Mouse (Mus musculus) testis, adult 2 months (tissue): Measurements from ENCODE around the gene C2. TPM values are rescaled to one million over a fixed set of nuclear protein-coding genes. Genes with fewer than 3 reads are reported as not detected.

Source experiments
- H3K27ac ChIP-seq: fragments of 200-500 bp; 2 replicates; pipeline ENCODE4 v1.5.1; 2012; ENCODE audit warnings: low read depth, low read length; ENCODE audit not compliant: control insufficient read depth, insufficient read depth
- H3K27me3 ChIP-seq: fragments of 200-500 bp; 2 replicates; pipeline ENCODE4 v1.6.1; 2012; ENCODE audit warnings: mild to moderate bottlenecking, low read length, moderate library complexity; ENCODE audit not compliant: control insufficient read depth, insufficient read depth
- H3K36me3 ChIP-seq: fragments of 200-500 bp; 2 replicates; pipeline ENCODE4 v1.6.1; 2012; ENCODE audit warnings: mild to moderate bottlenecking, low read length; ENCODE audit not compliant: control insufficient read depth, insufficient read depth
- H3K4me1 ChIP-seq: fragments of 200-500 bp; 2 replicates; pipeline ENCODE4 v1.6.1; 2012; ENCODE audit warnings: low read length; ENCODE audit not compliant: control insufficient read depth, insufficient read depth
- H3K4me3 ChIP-seq: fragments of 200-500 bp; 2 replicates; pipeline ENCODE4 v1.5.1; 2012; ENCODE audit warnings: low read depth, mild to moderate bottlenecking, low read length, moderate library complexity, mixed read lengths; ENCODE audit not compliant: control insufficient read depth
- CTCF ChIP-seq: fragments of 200-500 bp; IDR thresholded peaks from 2 replicates; pipeline ENCODE4 v1.5.1; 2012; ENCODE audit warnings: low read depth, mild to moderate bottlenecking, inconsistent platforms, low read length, moderate library complexity; ENCODE audit not compliant: control insufficient read depth, insufficient read depth, insufficient replicate concordance
- POLR2A ChIP-seq: fragments of 200-500 bp; IDR thresholded peaks from 2 replicates; pipeline ENCODE4 v1.6.1; 2012; ENCODE audit warnings: low read depth, mild to moderate bottlenecking, inconsistent platforms, low read length, moderate library complexity; ENCODE audit not compliant: control insufficient read depth
- polyA plus RNA-seq: library from polyadenylated mRNA; depleted of rRNA; stranded (reverse); fragments of >200 nt; gene quantifications from 2 replicates; pipeline ENCODE4 v1.2.3, GENCODE M21; 2012

C2 gene
- polyA plus RNA-seq, 1 experiment: 15.3 TPM

- Histone ChIP-seq H3K27me3 (no peaks in the 10 kb centered on the region), H3K27ac (0 out of 2 replicates have a peak within 1 kb of the TSS, but pooled peaks have one; percentile 57), H3K4me3 (peak within 1 kb of the TSS; percentile 72), H3K4me1 (peaks cover 14% of the 10 kb centered on the region), H3K36me3 (no peaks in the 10 kb centered on the region)
- TF ChIP-seq POLR2A (no peak), CTCF (no peak)
Observed at GRCm38 (mm10) chr17:34879336-34879879, 18.7 kb downstream of the C2 start, which contains the start of gene Zbtb12. Gene Zbtb12, plus strand, starts transcription at chr17:34879483.

DNA sequence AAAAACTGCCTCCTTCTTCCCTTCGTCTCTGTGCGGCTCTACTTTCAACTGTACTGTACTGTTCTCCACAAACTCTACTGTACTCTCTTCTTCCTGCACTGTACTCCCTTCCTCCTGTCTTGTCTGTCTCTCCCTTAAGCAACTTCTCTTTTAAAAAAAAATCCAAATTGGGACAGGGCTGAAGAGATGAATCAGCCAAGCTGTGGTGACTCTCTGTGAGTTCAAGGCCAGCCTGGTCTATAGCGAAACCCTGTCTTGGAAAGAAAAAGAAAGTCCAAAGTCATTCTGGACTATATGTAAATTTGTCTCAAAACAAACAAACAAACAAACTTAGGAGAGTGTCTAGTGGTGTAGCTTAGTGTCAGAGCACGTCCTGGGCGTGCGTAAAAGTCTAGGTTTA, 23.7 kb downstream of the C2 start:
- H3K36me3 ChIP-seq: no peaks in the 10 kb centered on the region
- no peaks in the 10 kb centered on the region for H3K27me3 ChIP-seq
- TF ChIP-seq POLR2A: no peak
- TF ChIP-seq CTCF: no peak
- no peak overlapping the region for H3K4me3 ChIP-seq
- H3K4me1 ChIP-seq: peaks cover 2% of the 10 kb centered on the region
- H3K27ac ChIP-seq: no peak overlapping the region

DNA sequence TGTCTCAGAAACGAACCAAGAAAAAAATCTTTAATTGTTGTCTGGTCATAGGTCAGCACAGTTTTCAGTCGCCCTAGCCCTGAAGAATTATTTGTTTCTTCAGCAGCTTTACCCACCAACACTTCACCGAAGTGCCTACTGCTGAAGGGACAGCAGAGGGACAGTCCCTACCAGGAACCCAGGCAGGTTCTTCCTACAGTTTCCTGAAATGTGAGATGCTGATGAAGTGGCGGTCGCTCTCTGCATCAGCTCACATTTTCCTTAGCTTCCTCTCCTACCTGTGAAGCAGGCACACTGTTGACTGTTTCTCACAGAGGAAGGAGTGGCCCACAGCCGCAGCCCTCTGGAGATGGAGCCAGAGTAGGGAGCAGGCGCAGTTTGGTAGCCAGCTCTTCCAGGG, 32.1 kb downstream of the C2 start:
- no peak overlapping the region for H3K27ac ChIP-seq
- H3K4me3 ChIP-seq: no peak overlapping the region
- no peaks in the 10 kb centered on the region for H3K36me3 ChIP-seq
- TF ChIP-seq CTCF: no peak
- H3K27me3 ChIP-seq: no peaks in the 10 kb centered on the region
- no peaks in the 10 kb centered on the region for H3K4me1 ChIP-seq

- no peak within 1 kb of the TSS for H3K27ac ChIP-seq
- H3K4me3 ChIP-seq: no peak within 1 kb of the TSS
- no peaks in the 10 kb centered on the region for H3K27me3 ChIP-seq
- no peaks in the 10 kb centered on the region for H3K4me1 ChIP-seq
- TF ChIP-seq POLR2A (no peak), CTCF (no peak)
- H3K36me3 ChIP-seq: no peaks in the 10 kb centered on the region
Observed at GRCm38 (mm10) chr17:34862416-34863081, 35.5 kb downstream of the C2 start, which contains the start of gene Cfb. Gene Cfb, minus strand, starts transcription at chr17:34862518.

DNA sequence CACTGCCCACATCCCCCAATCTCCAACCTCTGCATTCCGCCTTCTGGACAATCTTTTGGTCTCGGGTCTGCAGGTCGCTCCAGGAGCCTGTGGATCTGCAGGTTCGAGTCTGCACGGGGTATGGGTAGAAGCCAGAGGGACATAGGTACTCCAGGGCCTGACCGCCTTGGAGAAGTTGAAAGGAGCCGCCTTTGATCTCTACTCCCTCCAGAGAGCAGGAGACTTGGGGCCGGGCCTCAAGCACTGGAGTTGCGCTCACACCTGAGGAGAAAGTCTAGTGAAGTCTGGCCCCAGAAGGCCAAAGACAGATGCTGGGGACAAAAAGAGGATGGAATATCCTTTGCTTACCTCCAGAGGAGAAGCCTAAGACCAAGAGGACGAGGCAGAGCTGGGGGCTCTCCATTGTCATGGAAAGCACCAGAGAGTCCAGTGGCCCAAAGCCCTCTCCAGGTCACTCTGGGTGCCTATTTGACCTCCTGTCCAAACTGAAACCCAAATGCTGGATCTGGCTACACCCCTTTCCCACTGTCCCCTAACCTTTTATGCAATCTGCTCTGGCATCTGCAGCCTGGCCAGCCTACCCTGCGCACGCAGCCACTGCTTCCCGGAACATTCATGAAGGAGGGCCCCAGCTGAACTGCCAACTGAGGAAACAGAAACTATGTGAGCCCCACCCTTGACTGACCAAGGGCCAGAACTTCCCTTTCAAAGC, 36.2 kb downstream of the C2 start:
- TF ChIP-seq POLR2A: no peak
- TF ChIP-seq CTCF: no peak
- Histone ChIP-seq H3K27me3 (no peaks in the 10 kb centered on the region), H3K4me3 (no peak overlapping the region), H3K36me3 (no peaks in the 10 kb centered on the region), H3K27ac (no peak overlapping the region), H3K4me1 (no peaks in the 10 kb centered on the region)

DNA sequence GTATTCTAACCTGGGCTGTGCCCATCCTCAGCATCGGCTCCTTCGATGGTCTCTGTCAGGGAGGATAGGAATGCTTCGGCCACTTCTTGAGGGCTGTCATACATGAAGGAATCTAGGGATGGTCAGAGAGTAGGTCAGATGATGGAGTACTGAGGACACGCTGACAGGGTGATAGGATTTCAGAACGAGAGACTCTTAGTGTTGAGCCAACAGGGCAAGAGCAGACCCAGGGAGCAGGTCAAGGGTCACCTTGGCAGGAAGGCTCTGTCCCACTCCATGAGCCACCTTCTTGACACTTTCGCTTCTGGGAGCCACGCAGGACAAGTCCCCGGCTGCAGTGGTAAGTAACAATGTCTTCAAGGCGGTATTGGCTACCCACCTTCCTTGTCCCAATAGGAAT, 37.6 kb downstream of the C2 start:
- H3K4me1 ChIP-seq: no peaks in the 10 kb centered on the region
- TF ChIP-seq POLR2A (no peak), CTCF (no peak)
- H3K27me3 ChIP-seq: no peaks in the 10 kb centered on the region
- no peak overlapping the region for H3K4me3 ChIP-seq
- H3K36me3 ChIP-seq: no peaks in the 10 kb centered on the region
- H3K27ac ChIP-seq: no peak overlapping the region

DNA sequence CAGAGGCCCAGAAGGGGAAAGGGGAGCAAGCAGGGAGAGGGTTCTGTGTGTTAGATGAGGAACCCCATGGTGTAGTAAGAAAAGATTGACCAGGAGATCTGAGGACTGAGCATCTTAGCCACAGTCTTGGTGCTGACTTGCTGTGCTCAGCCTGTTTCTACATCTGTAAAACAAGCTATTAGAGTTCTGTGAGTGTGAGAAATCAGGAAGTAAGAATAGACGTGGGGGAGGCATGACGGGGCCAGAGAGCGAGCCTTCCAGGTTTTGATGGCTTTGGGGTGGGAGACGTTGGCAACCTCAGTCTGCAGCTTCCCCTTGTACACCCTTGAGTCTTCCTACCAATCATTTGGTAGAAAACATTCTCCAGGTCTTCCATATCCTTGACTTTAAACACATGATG, 39.4 kb downstream of the C2 start:
- Histone ChIP-seq H3K27me3 (no peaks in the 10 kb centered on the region), H3K36me3 (no peaks in the 10 kb centered on the region), H3K4me1 (no peaks in the 10 kb centered on the region), H3K27ac (no peak overlapping the region), H3K4me3 (no peak overlapping the region)
- no peak for TF ChIP-seq POLR2A
- TF ChIP-seq CTCF: no peak
